Mouse (Mus musculus): ENCODE results near the gene Syn3.

GRCm38 (mm10) chr10:86476720-86477119 lies 22.0 kb downstream of the Syn3 start:
- TF ChIP-seq EP300 (IDR thresholded peaks at IDR 0.05; ENCODE audit: low read depth) (no peak), CTCF (IDR thresholded peaks at IDR 0.05; ENCODE audit: low read depth) (no peak)
